Mouse (Mus musculus): ENCODE results near the gene Aldh1l1. TPM values are rescaled to one million over a fixed set of nuclear protein-coding genes. Genes with fewer than 3 reads are reported as not detected.

Gene Aldh1l1
- polyA plus RNA-seq, 1 experiment from 2014 or later, result 1.2 TPM

DNA sequence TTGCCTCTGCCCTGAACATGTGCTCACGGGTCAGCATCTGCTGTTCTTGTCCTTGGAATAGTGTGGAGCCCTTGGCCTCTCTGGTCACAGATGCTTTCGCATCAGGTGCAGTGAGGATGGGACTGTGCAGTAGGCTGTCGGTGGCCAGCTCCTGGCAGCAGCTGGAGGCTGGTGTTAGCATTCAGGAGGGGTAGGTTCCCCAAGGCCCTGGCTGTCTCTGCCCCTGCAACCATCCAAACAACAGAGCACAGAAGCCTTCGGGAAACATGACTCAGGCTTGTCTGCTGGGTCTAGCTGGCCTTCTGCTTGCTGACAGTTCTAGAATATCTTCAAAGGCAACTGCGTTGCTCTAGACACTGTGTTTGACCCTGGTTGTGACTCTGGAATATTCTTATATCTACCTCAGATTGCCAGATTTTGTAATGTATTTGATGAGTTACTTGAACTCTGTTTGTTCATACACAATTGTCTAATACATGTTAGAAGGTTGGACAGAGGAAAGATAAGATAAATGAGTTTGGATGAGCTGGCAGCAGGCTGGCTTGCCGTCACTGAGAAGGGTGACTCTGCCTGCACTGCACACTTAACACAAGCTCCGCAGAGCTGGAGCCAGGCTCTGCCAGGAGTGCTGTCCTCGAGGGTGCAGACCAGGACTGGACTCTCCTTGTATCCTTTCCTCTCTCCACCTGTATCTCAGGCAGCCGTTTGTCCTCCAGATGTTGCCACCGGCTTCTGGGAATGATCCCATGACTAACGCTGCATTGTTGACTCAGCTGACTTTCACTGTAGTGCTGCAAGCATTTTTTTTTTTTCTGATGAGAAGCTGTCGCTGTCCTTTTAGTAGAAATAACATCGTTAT is 79.4 kb downstream of the Aldh1l1 start:
- no peak overlapping the region for H3K4me3 ChIP-seq (ENCODE audit: low read depth, low read length)
- no peak overlapping the region for H3K27ac ChIP-seq (ENCODE audit: low read depth, low read length)
- 71% methylated on average over 13 of the region's 13 CpGs for WGBS
- H3K4me1 ChIP-seq (replicated peaks; ENCODE audit: control insufficient read depth, insufficient read depth, low read length), result peaks cover 4% of the 10 kb centered on the region; the same call in 1 of the 2 replicates
- DNase-seq (ENCODE audit: low spot score), result no peak
- H3K4me2 ChIP-seq (ENCODE audit: low read depth, low read length, severe bottlenecking), result no peak overlapping the region
- H3K36me3 ChIP-seq (ENCODE audit: control insufficient read depth, insufficient read depth, low read length), result no peaks in the 10 kb centered on the region
- no peaks in the 10 kb centered on the region for H3K27me3 ChIP-seq (ENCODE audit: control insufficient read depth, insufficient read depth, low read length)
- no peaks in the 10 kb centered on the region for H3K9me3 ChIP-seq (ENCODE audit: control insufficient read depth, low read length)
- no peak for ATAC-seq (replicated peaks; ENCODE audit: low FRiP score)
- H3K9ac ChIP-seq (ENCODE audit: low read length), result no peak overlapping the region

DNA sequence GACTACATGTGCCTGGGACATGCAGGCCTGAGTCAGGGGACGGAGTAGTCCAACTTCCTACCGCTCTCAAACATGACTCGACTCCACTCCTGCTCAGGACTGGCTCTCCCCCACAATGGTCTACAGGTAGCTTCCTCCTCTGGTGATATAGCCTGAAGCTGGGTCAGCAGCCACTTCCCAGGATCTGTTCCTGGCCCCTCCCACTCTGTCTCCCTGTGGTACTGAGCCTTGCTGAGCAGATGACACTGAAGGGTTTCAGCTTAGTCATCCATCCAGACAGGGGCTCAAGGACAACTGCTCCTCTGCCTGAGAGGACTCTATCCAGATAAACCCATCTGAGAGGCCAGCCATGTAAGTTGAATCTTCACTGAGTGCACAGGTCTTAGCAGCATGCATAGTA is 81.3 kb downstream of the Aldh1l1 start:
- Histone ChIP-seq H3K4me1 (replicated peaks; ENCODE audit: control insufficient read depth, insufficient read depth, low read length) (no peaks in the 10 kb centered on the region), H3K9me3 (ENCODE audit: control insufficient read depth, low read length) (no peaks in the 10 kb centered on the region), H3K9ac (ENCODE audit: low read length) (no peak overlapping the region), H3K36me3 (ENCODE audit: control insufficient read depth, insufficient read depth, low read length) (no peaks in the 10 kb centered on the region), H3K27me3 (ENCODE audit: control insufficient read depth, insufficient read depth, low read length) (no peaks in the 10 kb centered on the region), H3K4me2 (ENCODE audit: low read depth, low read length, severe bottlenecking) (no peak overlapping the region), H3K4me3 (ENCODE audit: low read depth, low read length) (no peak overlapping the region), H3K27ac (ENCODE audit: low read depth, low read length) (no peak overlapping the region)
- no peak for DNase-seq (ENCODE audit: low spot score)
- no peak for ATAC-seq (replicated peaks; ENCODE audit: low FRiP score)
- 90% methylated on average over 3 of the region's 3 CpGs for WGBS

DNA sequence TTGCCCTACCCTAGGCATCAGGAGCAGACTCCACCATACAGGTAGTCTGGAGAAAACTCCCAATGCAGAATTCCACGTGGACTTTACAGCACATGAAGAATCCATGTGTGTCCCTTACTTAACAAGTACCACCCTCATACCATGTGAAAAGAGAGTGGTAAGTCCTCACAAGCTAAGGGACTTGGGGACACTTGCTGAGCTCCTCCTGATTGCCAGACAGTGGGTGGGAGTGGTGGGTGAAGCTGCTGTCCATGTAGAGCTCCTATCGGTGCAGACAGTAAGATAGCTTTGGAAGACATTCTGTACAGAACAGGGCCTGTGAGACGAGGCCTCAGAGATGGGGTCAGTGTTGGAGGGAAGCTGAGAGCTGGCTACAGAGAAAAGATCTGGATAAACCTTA is 81.7 kb downstream of the Aldh1l1 start:
- Histone ChIP-seq H3K9ac (ENCODE audit: low read length) (no peak overlapping the region), H3K27me3 (ENCODE audit: control insufficient read depth, insufficient read depth, low read length) (no peaks in the 10 kb centered on the region), H3K4me1 (replicated peaks; ENCODE audit: control insufficient read depth, insufficient read depth, low read length) (no peaks in the 10 kb centered on the region), H3K36me3 (ENCODE audit: control insufficient read depth, insufficient read depth, low read length) (no peaks in the 10 kb centered on the region), H3K27ac (ENCODE audit: low read depth, low read length) (no peak overlapping the region), H3K4me3 (ENCODE audit: low read depth, low read length) (no peak overlapping the region), H3K9me3 (ENCODE audit: control insufficient read depth, low read length) (no peaks in the 10 kb centered on the region), H3K4me2 (ENCODE audit: low read depth, low read length, severe bottlenecking) (no peak overlapping the region)
- no peak for ATAC-seq (replicated peaks; ENCODE audit: low FRiP score)
- no peak for DNase-seq (ENCODE audit: low spot score)
- WGBS, result 79% methylated on average over 3 of the region's 3 CpGs

DNA sequence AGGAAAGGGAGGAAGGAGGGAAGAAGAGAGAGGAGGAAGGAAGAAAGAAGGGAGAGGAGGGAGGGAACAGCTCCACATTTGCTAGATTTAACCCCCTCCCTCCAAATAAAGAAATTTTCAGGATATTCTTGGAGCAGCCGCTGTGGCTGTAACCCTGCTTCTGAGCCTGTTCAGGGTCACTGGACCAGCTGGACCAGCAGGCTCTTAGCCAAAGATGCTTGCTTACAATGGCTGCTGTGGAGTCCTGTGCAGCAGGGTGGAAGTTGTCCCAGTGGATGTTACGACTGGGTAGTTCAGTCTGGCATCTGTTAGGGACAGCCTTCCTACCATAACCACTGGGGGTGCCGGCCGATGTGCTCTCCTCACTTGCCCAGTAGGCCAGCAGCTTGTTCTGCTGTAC is 82.5 kb downstream of the Aldh1l1 start:
- Histone ChIP-seq H3K4me1 (replicated peaks; ENCODE audit: control insufficient read depth, insufficient read depth, low read length) (no peaks in the 10 kb centered on the region), H3K36me3 (ENCODE audit: control insufficient read depth, insufficient read depth, low read length) (no peaks in the 10 kb centered on the region), H3K27me3 (ENCODE audit: control insufficient read depth, insufficient read depth, low read length) (no peaks in the 10 kb centered on the region), H3K9ac (ENCODE audit: low read length) (no peak overlapping the region), H3K27ac (ENCODE audit: low read depth, low read length) (no peak overlapping the region), H3K4me2 (ENCODE audit: low read depth, low read length, severe bottlenecking) (no peak overlapping the region), H3K9me3 (ENCODE audit: control insufficient read depth, low read length) (no peaks in the 10 kb centered on the region), H3K4me3 (ENCODE audit: low read depth, low read length) (no peak overlapping the region)
- 78% methylated on average over 4 of the region's 4 CpGs for WGBS
- no peak for DNase-seq (ENCODE audit: low spot score)
- no peak for ATAC-seq (replicated peaks; ENCODE audit: low FRiP score)

DNA sequence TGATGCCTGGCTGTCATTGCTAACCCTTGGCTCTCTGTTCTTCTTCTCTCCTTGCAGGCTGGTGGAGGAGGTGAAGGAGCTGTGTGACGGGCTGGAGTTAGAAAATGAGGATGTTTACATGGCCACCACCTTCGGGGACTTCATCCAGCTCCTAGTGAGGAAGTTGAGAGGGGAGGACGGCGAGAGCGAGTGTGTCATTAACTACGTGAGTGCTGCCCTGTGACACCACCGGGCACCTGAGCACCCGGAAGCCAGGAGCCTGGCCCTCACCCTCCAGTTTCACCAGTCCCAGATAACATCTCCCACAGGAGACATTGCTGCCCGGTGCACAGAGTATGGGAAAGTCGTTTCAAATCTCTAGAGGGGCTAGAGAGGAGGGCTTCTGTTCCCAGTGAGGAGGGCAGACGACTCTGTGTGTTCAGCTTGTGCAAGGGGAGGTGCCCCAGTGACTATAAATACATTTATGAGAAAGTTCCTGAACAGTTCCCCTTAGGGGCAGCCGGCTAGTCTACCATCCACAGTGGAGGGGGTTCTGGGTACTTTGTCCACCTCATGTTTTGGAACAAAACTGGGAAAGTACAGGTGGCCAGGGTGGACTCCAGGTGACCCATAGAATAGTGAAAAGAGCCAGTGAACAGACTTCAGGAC is 83.6 kb downstream of the Aldh1l1 start:
- no peaks in the 10 kb centered on the region for H3K36me3 ChIP-seq (ENCODE audit: control insufficient read depth, insufficient read depth, low read length)
- H3K4me2 ChIP-seq (ENCODE audit: low read depth, low read length, severe bottlenecking), result no peak overlapping the region
- WGBS, result 77% methylated on average over 12 of the region's 12 CpGs
- ATAC-seq (replicated peaks; ENCODE audit: low FRiP score) (no peak), DNase-seq (ENCODE audit: low spot score) (no peak)
- no peak overlapping the region for H3K27ac ChIP-seq (ENCODE audit: low read depth, low read length)
- H3K9me3 ChIP-seq (ENCODE audit: control insufficient read depth, low read length), result no peaks in the 10 kb centered on the region
- no peaks in the 10 kb centered on the region for H3K27me3 ChIP-seq (ENCODE audit: control insufficient read depth, insufficient read depth, low read length)
- no peak overlapping the region for H3K4me3 ChIP-seq (ENCODE audit: low read depth, low read length)
- no peak overlapping the region for H3K9ac ChIP-seq (ENCODE audit: low read length)
- no peaks in the 10 kb centered on the region for H3K4me1 ChIP-seq (replicated peaks; ENCODE audit: control insufficient read depth, insufficient read depth, low read length)

DNA sequence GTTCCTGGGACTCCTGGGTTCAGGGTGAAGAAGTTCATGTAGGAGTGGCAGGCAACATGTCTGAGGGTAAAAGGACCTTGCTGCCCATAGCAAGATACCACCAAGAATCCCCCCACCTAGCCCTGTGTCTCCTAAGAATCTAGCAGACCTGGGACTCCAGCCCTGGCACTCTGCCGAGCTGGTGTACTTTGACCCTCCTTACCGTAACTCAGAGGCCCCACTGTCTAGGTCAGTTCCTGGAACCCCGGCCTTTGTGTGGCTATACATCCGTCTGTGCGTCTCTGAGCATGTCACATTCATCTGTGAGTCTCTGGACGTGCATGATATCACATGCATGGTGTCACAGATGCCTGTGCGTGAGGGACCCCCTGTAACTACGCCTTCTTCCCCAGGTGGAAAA is 84.2 kb downstream of the Aldh1l1 start:
- H3K27me3 ChIP-seq (ENCODE audit: control insufficient read depth, insufficient read depth, low read length), result no peaks in the 10 kb centered on the region
- no peaks in the 10 kb centered on the region for H3K4me1 ChIP-seq (replicated peaks; ENCODE audit: control insufficient read depth, insufficient read depth, low read length)
- no peaks in the 10 kb centered on the region for H3K9me3 ChIP-seq (ENCODE audit: control insufficient read depth, low read length)
- no peak overlapping the region for H3K27ac ChIP-seq (ENCODE audit: low read depth, low read length)
- no peak overlapping the region for H3K4me2 ChIP-seq (ENCODE audit: low read depth, low read length, severe bottlenecking)
- no peak overlapping the region for H3K4me3 ChIP-seq (ENCODE audit: low read depth, low read length)
- DNase-seq (ENCODE audit: low spot score), result no peak
- no peaks in the 10 kb centered on the region for H3K36me3 ChIP-seq (ENCODE audit: control insufficient read depth, insufficient read depth, low read length)
- H3K9ac ChIP-seq (ENCODE audit: low read length), result no peak overlapping the region
- 82% methylated on average over 8 of the region's 8 CpGs for WGBS
- no peak for ATAC-seq (replicated peaks; ENCODE audit: low FRiP score)

DNA sequence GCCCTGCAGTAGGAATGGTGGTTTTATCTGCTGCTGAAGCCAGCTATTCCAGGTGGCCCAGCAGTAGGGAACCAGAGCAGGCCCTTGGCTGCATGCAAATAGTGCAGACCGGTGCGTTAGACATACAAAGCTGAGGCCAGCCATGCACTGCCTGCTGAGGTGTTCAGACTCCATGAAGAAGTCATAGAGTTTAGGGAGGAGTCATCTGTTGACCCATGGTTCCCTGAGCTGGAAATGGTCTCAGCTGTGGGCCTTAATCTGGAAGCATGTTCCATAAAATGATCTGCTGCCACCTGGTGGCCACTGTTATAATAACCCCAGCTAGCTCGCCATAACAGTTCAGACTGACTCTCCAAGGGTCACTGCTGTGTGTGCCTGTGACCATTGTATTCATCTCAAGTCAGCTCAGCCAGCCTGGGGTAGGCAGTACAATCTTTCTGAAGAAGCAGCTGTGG is 89.1 kb downstream of the Aldh1l1 start:
- Histone ChIP-seq H3K4me3 (ENCODE audit: low read depth, low read length) (no peak overlapping the region), H3K27ac (ENCODE audit: low read depth, low read length) (no peak overlapping the region), H3K9ac (ENCODE audit: low read length) (no peak overlapping the region), H3K36me3 (ENCODE audit: control insufficient read depth, insufficient read depth, low read length) (no peaks in the 10 kb centered on the region), H3K9me3 (ENCODE audit: control insufficient read depth, low read length) (no peaks in the 10 kb centered on the region), H3K4me1 (replicated peaks; ENCODE audit: control insufficient read depth, insufficient read depth, low read length) (no peaks in the 10 kb centered on the region), H3K27me3 (ENCODE audit: control insufficient read depth, insufficient read depth, low read length) (no peaks in the 10 kb centered on the region), H3K4me2 (ENCODE audit: low read depth, low read length, severe bottlenecking) (no peak overlapping the region)
- DNase-seq (ENCODE audit: low spot score) (peak; percentile 86), ATAC-seq (replicated peaks; ENCODE audit: low FRiP score) (peak; percentile 43; the same call in 1 of the 2 replicates)
- WGBS, result 44% methylated on average over 3 of the region's 3 CpGs

DNA sequence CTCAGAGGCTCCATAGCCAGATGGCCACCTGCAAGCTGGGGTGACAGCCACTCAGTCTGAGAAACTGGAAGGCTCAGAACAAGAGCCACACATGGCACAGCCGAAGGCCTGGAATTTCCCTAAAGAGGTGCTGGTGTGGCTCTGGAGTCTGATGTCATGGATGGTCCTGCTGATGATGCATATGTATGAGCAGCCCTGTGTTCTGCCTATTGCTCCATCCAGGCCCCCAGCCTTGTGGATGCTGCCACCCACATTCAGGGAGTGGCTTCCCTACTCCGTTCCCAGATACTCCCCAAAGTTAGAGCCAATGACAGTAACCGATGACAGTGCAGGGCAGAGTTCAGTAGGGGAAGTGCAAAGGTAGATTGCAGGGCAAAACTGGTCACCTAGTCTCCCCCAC is 91.9 kb downstream of the Aldh1l1 start:
- H3K4me3 ChIP-seq (ENCODE audit: low read depth, low read length), result no peak overlapping the region
- no peak for DNase-seq (ENCODE audit: low spot score)
- no peaks in the 10 kb centered on the region for H3K27me3 ChIP-seq (ENCODE audit: control insufficient read depth, insufficient read depth, low read length)
- H3K36me3 ChIP-seq (ENCODE audit: control insufficient read depth, insufficient read depth, low read length), result no peaks in the 10 kb centered on the region
- no peaks in the 10 kb centered on the region for H3K9me3 ChIP-seq (ENCODE audit: control insufficient read depth, low read length)
- H3K4me1 ChIP-seq (replicated peaks; ENCODE audit: control insufficient read depth, insufficient read depth, low read length), result no peaks in the 10 kb centered on the region
- no peak overlapping the region for H3K4me2 ChIP-seq (ENCODE audit: low read depth, low read length, severe bottlenecking)
- WGBS, result 51% methylated on average over 3 of the region's 3 CpGs
- H3K27ac ChIP-seq (ENCODE audit: low read depth, low read length), result no peak overlapping the region
- no peak overlapping the region for H3K9ac ChIP-seq (ENCODE audit: low read length)
- ATAC-seq (replicated peaks; ENCODE audit: low FRiP score), result peak; percentile 33; the same call in 1 of the 2 replicates

Measured in forebrain, embryonic 11.5 days (tissue).